Mouse (Mus musculus) cerebellum, adult (tissue): Measurements from ENCODE around the gene Txnrd2.

Experiments
- ATAC-seq: cut with Nextera tagmentation; 2 replicates; pipeline ENCODE4 v1.9.2; 2017; ENCODE audit warnings: mild to moderate bottlenecking, moderate library complexity, mixed read lengths; ENCODE audit not compliant: insufficient number of reproducible peaks, low FRiP score, low TSS enrichment

The Txnrd2 gene

DNA sequence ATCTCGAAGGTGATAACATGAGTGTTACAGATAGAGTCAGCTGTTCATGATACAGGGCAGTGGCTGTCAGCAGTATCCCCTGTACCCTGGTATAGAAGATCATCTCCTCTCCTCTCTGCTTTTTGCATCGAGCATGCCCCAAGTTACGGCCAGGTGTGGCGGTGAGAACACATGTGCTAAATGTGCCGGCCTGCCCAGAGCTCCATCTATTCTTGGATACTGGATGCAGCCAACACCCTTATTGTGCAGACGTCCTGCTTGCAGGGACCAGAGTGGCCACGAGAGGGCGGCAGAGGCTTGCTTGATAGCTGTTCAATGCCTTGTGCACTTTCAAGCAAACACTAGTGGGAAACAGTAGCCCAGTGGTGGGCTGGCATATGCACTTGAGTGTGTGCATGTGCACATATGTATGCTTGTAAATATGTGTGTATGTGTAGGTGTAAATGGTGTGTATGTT is 17.2 kb downstream of the Txnrd2 start:
- peak; percentile 90 for ATAC-seq

DNA sequence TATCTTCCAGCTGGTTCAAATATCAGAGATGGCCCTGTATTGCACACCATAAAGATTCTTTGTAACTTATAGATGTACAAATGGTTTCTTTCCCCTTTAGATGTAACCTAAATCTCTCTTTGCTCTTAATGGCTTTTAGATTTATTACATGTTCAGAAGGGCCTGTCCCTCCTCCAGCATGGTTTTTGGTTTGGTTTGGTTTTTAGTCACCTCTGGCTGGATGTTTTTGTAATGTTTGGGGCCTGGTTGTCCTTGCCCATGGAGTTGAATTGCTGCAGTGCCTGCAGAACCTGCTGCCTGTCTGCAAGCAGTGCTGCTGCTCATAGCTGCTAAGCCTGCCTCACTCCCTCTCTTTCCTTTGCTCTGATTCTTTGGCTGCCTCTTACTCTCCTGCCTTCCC is 21.1 kb downstream of the Txnrd2 start:
- ATAC-seq = no peak

DNA sequence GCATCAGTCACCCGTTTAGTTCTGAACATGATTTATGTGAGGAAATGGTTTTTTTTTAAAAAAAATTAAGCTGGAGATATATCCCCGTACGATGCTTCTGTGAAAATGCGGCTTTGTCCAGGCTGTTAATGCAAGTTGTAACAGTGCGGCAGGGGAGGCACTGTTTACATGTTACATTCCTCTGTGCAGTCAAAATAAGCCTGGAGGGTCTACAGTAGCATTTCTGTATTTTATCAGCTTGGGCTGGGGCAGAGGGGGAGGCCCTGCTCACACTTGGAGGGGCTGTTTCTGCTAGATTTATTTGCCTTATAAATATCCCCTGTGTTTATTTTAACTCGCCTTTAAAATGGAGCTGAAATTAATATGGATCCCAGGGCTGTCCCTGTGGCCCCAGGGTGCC is 21.9 kb downstream of the Txnrd2 start:
- no peak for ATAC-seq

- ATAC-seq = no peak
These were observed 22.8 kb downstream of the Txnrd2 start for GRCm38 (mm10) chr16:18449005-18449404.

GRCm38 (mm10) chr16:18451486-18452181 is 25.4 kb downstream of the Txnrd2 start:
- ATAC-seq = no peak

DNA sequence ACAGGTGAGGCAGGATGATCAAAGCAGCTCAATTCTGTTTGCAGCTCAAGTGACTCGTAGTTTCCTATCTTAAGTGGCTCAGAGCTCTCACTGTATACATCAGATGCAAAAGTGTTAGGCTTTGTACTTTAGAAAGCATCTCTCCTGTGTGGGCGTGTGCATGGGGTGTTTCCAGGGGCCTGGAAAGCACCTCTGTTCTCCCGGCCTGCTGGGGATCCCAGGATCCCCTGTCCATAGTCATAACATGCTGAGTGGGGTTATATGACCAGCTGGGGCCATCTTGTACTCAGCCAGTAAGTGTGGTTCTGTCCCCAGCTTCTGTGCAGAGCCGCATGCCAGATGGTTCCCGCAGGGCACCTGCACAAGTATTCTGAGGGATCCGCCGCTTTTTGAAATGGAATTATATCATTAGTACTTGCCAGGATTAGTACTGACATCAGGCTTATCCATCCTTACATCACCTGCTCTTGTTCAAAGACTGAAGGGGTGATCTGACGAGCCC is 26.2 kb downstream of the Txnrd2 start:
- ATAC-seq = no peak

DNA sequence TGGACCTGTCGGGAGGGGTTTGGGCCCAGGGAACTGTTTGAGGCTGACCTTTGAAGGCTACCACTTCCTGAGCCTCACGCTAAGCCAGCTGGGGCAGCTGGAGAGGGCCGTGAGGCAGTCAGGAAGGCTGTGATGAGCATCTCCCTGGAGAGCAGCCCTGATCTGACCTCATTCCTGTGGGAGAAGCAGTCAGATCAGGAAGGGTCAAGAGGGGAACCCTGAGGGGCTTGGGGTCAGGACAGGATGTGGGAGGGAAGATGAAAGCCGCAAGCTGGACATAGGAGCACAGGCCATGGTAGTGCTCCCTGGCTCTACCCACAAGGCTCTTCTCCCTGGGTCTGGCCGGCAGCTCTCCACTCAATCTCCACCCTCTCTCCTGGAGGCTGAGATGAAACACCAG is 27.7 kb downstream of the Txnrd2 start:
- no peak for ATAC-seq

- ATAC-seq = no peak
These were observed 29.2 kb downstream of the Txnrd2 start for GRCm38 (mm10) chr16:18455407-18455806.

DNA sequence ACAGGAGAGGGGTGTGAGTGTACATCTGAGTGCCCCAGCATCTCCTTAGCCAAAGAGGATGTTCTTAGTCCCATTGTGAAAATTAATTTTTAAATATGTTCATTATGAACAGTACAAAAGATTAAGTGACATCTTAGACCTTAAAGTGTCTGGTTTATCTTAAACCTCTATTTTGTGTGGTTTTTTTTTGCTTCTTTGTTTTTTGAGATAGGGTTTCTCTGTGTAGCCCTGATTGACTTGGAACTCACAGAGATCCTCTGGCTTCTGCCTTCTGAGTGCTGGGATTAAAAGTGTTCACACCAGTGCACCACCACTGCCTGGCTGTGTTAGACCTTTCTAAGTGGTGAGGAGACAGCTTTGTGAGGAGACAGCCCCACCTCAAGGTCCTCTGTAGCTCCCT is 32.5 kb downstream of the Txnrd2 start:
- ATAC-seq = no peak

GRCm38 (mm10) chr16:18459335-18459954 is 33.3 kb downstream of the Txnrd2 start:
- ATAC-seq = no peak

GRCm38 (mm10) chr16:18459955-18460370 is 33.8 kb downstream of the Txnrd2 start:
- no peak for ATAC-seq

GRCm38 (mm10) chr16:18460826-18461225 is 34.6 kb downstream of the Txnrd2 start:
- ATAC-seq = no peak

GRCm38 (mm10) chr16:18462031-18462430 is 35.8 kb downstream of the Txnrd2 start:
- no peak for ATAC-seq

- ATAC-seq = no peak
These were observed 36.4 kb downstream of the Txnrd2 start for GRCm38 (mm10) chr16:18462598-18462997.

GRCm38 (mm10) chr16:18464271-18464670 is 38.1 kb downstream of the Txnrd2 start:
- ATAC-seq = no peak

GRCm38 (mm10) chr16:18470829-18471228 is 44.6 kb downstream of the Txnrd2 start:
- ATAC-seq = no peak

DNA sequence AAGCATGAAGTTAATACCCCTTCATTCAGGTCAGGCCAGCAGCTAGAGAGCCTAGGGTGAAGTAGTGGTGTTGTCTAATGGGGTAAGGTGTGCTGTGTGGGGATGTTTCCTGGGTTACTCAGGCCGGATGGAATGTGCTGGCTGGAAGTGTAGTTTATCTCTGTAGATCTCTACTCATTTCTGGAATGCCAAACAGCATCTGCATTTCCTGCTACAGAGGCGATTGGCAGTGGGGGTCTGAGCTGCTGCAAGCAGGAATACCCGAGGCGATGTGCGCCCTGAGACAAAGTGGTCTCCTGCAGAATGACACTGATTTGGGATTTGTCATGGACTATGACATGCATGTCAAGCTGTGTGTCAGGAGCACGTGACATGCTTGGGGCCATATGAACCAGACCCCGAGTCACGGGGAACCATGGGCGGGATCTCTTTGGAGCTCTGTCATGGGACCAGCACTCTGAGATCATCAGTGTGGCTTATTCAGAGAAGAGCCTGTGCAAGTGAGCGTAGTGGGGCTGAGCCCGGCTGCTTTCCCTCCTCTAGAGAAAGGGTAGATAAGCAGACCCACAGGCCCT is 45.3 kb downstream of the Txnrd2 start:
- ATAC-seq = no peak

GRCm38 (mm10) chr16:18471976-18472375 is 45.8 kb downstream of the Txnrd2 start:
- ATAC-seq = no peak

DNA sequence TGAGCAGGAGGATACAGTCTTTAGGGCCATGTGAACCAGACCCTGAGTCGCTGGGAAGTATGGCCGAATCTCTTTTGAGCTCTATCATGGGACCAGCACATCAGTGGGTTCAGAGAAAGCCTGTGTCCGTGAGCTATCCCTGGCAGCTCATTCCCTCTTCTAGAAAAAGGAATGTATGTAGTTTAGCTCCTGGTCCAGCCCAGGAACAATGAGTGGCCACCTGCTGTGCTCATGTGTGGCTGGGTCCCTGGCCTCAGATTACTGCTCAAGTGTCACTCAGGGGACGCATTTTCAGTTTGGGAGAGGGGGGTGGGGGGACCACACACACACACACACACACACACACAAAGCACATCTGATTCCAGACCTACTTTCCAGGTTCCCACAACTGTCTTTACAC is 46.2 kb downstream of the Txnrd2 start:
- ATAC-seq = no peak

GRCm38 (mm10) chr16:18472976-18473375 is 46.8 kb downstream of the Txnrd2 start:
- no peak for ATAC-seq

- ATAC-seq = no peak
These were observed 47.8 kb downstream of the Txnrd2 start for GRCm38 (mm10) chr16:18474021-18474420.

DNA sequence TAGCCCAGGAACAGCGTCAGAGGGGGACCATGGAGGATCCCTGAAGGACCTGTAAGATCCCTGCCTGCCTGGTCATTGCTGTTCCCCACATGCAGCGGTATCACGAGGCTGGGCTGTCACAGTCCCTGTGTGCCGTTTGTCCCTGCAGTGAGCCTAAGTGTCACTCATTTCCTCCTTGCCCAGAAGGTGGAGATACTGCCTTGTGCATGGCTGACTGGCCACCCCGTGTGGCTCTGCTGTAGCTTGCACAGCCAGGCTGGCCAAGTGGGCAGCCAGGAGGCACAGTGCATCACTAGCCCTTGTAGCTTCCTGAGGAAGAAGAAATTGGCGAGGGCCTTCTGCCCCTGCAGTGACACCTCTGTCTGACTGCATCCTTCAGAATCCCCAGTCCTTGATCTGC is 51.8 kb downstream of the Txnrd2 start:
- ATAC-seq = no peak
